Mouse (Mus musculus) forebrain, embryonic 15.5 days (tissue): ENCODE results near the gene Nap1l1. TPM values are rescaled to one million over a fixed set of nuclear protein-coding genes. Genes with fewer than 3 reads are reported as not detected.
"Not testable (repeated sequence)": the region's sequence is repeated elsewhere in the genome, so short reads cannot be mapped to it uniquely, and the experiment has no call there.

Source experiments
- ATAC-seq: fragments of 200-750 bp; cut with Nextera tagmentation; replicated peaks from 2 replicates; pipeline ENCODE4 v1.8.0; 2017; ENCODE audit warnings: mild to moderate bottlenecking, moderate TSS enrichment, moderate library complexity
- H3K27ac ChIP-seq: fragments of 300-500 bp; sonication (generic); replicated peaks from 2 replicates; pipeline ENCODE4 v1.5.1; 2015; ENCODE audit warnings: mild to moderate bottlenecking, inconsistent platforms
- H3K27me3 ChIP-seq: fragments of 300-500 bp; sonication (generic); 2 replicates; pipeline ENCODE4 v1.6.1; 2015; ENCODE audit warnings: inconsistent platforms
- H3K36me3 ChIP-seq: fragments of 300-500 bp; sonication (generic); 2 replicates; pipeline ENCODE4 v1.6.1; 2015; ENCODE audit warnings: mild to moderate bottlenecking, inconsistent platforms
- H3K4me1 ChIP-seq: fragments of 300-500 bp; sonication (generic); 2 replicates; pipeline ENCODE4 v1.6.1; 2015; ENCODE audit warnings: inconsistent platforms
- H3K4me2 ChIP-seq: fragments of 300-500 bp; sonication (generic); replicated peaks from 2 replicates; pipeline ENCODE4 v1.6.1; 2015; ENCODE audit warnings: mild to moderate bottlenecking, inconsistent platforms
- H3K4me3 ChIP-seq: fragments of 300-500 bp; sonication (generic); 2 replicates; pipeline ENCODE4 v1.5.1; 2015; ENCODE audit warnings: mild to moderate bottlenecking, inconsistent platforms
- H3K9ac ChIP-seq: fragments of 300-500 bp; sonication (generic); replicated peaks from 2 replicates; pipeline ENCODE4 v1.6.1; 2015; ENCODE audit warnings: mild to moderate bottlenecking, inconsistent platforms
- H3K9me3 ChIP-seq: fragments of 300-500 bp; sonication (generic); 2 replicates; pipeline ENCODE4 v1.6.1; 2016; ENCODE audit warnings: inconsistent platforms
- WGBS: fragments of 180-500 bp; shearing (Covaris S2); methylation state at CpG from one replicate; pipeline ENCODE4 v1.1.7; 2015; ENCODE audit warnings: mixed read lengths; 5-methylcytosine and 5-hydroxymethylcytosine counted together
- polyA plus RNA-seq: library from polyadenylated mRNA; unstranded; fragments of >200 nt; fragmentation: Nextera tagmentation; extraction: Ambion mirVana; gene quantifications from 2 replicates; pipeline ENCODE4 v1.2.1, GENCODE M21; 2015

Nap1l1 gene
- polyA plus RNA-seq, 1 experiment from 2014 or later, result 219 TPM

GRCm38 (mm10) chr10:111488793-111489192 lies 15.8 kb downstream of the Nap1l1 start:
- peaks cover 63% of the 10 kb centered on the region for H3K36me3 ChIP-seq
- no peaks in the 10 kb centered on the region for H3K4me1 ChIP-seq
- no peak overlapping the region for H3K27ac ChIP-seq
- no peaks in the 10 kb centered on the region for H3K9me3 ChIP-seq
- H3K9ac ChIP-seq, result no peak overlapping the region
- H3K27me3 ChIP-seq, result no peaks in the 10 kb centered on the region
- ATAC-seq, result no peak
- WGBS, result 78% methylated on average over 2 of the region's 2 CpGs
- H3K4me3 ChIP-seq, result no peak overlapping the region
- H3K4me2 ChIP-seq, result no peak overlapping the region

GRCm38 (mm10) chr10:111490079-111490478 lies 17.1 kb downstream of the Nap1l1 start:
- H3K9me3 ChIP-seq, H3K4me2 ChIP-seq, H3K9ac ChIP-seq, ATAC-seq, H3K27ac ChIP-seq, H3K27me3 ChIP-seq, H3K4me3 ChIP-seq, H3K4me1 ChIP-seq: not testable (repeated sequence)
- 86% methylated on average over 4 of the region's 4 CpGs for WGBS
- peaks cover 66% of the 10 kb centered on the region for H3K36me3 ChIP-seq

- Histone ChIP-seq H3K9ac (no peak overlapping the region), H3K4me3 (no peak overlapping the region), H3K27me3 (no peaks in the 10 kb centered on the region), H3K4me2 (no peak overlapping the region), H3K36me3 (peaks cover 60% of the 10 kb centered on the region), H3K9me3 (no peaks in the 10 kb centered on the region), H3K4me1 (no peaks in the 10 kb centered on the region), H3K27ac (no peak overlapping the region)
- WGBS, result 88% methylated on average over 7 of the region's 7 CpGs
- ATAC-seq, result no peak
Observed at GRCm38 (mm10) chr10:111495888-111496287, 22.9 kb downstream of the Nap1l1 start.

DNA sequence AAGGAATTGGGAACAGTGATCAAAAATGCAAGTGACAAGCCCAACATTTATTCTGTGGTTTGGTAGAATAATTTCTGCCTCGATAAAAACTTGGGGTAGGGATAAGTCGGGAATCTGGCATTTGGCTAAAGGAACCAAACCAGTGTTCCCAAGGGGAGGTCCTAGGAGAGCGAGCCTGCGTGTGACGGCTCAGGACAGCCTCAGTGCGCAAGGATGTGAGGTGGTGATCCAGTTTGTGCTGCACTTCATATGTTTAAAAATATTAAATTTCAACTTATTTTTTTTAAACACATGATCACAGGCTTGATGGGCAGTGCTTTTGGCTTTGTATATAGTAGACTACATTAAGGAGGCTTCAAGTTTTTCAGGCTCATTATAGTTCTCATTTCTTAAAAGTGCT lies 26.9 kb downstream of the Nap1l1 start:
- ATAC-seq, result no peak
- Histone ChIP-seq H3K4me1 (no peaks in the 10 kb centered on the region), H3K9me3 (no peaks in the 10 kb centered on the region), H3K9ac (no peak overlapping the region), H3K27me3 (no peaks in the 10 kb centered on the region), H3K36me3 (peaks cover 30% of the 10 kb centered on the region), H3K27ac (no peak overlapping the region), H3K4me2 (no peak overlapping the region), H3K4me3 (no peak overlapping the region)
- WGBS, result 76% methylated on average over 6 of the region's 6 CpGs

- WGBS, result 3% methylated on average over 3 of the region's 3 CpGs
- Histone ChIP-seq H3K9ac (no peak overlapping the region), H3K9me3 (no peaks in the 10 kb centered on the region), H3K27ac (no peak overlapping the region), H3K4me3 (no peak overlapping the region), H3K36me3 (peaks cover 6% of the 10 kb centered on the region; the same call in 1 of the 2 replicates), H3K27me3 (no peaks in the 10 kb centered on the region), H3K4me2 (no peak overlapping the region), H3K4me1 (peaks cover 14% of the 10 kb centered on the region)
- no peak for ATAC-seq
Observed at GRCm38 (mm10) chr10:111503071-111503470, 30.0 kb downstream of the Nap1l1 start.

- 53% methylated on average over 10 of the region's 10 CpGs for WGBS
- no peak for ATAC-seq
- H3K27ac ChIP-seq, result no peak overlapping the region
- H3K27me3 ChIP-seq, result no peaks in the 10 kb centered on the region
- H3K9me3 ChIP-seq, result no peaks in the 10 kb centered on the region
- H3K36me3 ChIP-seq, result 0 out of 2 replicates have a peak, but pooled peaks cover 2% of the 10 kb centered on the region
- H3K4me3 ChIP-seq, result no peak overlapping the region
- peaks cover 19% of the 10 kb centered on the region for H3K4me1 ChIP-seq
- H3K4me2 ChIP-seq, result no peak overlapping the region
- H3K9ac ChIP-seq, result no peak overlapping the region
Observed at GRCm38 (mm10) chr10:111503716-111504115, 30.7 kb downstream of the Nap1l1 start.

- H3K27me3 ChIP-seq, result no peaks in the 10 kb centered on the region
- WGBS, result 72% methylated on average over 1 of the region's 1 CpGs
- no peaks in the 10 kb centered on the region for H3K9me3 ChIP-seq
- no peak overlapping the region for H3K4me3 ChIP-seq
- peaks cover 22% of the 10 kb centered on the region for H3K4me1 ChIP-seq
- H3K27ac ChIP-seq, result no peak overlapping the region
- H3K36me3 ChIP-seq, result 0 out of 2 replicates have a peak, but pooled peaks cover 2% of the 10 kb centered on the region
- no peak for ATAC-seq
- H3K9ac ChIP-seq, result no peak overlapping the region
- H3K4me2 ChIP-seq, result no peak overlapping the region
Observed at GRCm38 (mm10) chr10:111504606-111505005, 31.6 kb downstream of the Nap1l1 start.

GRCm38 (mm10) chr10:111505406-111505805 lies 32.4 kb downstream of the Nap1l1 start:
- Histone ChIP-seq H3K9me3 (no peaks in the 10 kb centered on the region), H3K27ac (no peak overlapping the region), H3K4me2 (no peak overlapping the region), H3K4me3 (no peak overlapping the region; the same call in 1 of the 2 replicates), H3K4me1 (peaks cover 22% of the 10 kb centered on the region), H3K36me3 (0 out of 2 replicates have a peak, but pooled peaks cover 2% of the 10 kb centered on the region), H3K9ac (no peak overlapping the region), H3K27me3 (no peaks in the 10 kb centered on the region)
- 48% methylated on average over 7 of the region's 7 CpGs for WGBS
- no peak for ATAC-seq

- peak; percentile 92 for ATAC-seq
- Histone ChIP-seq H3K4me1 (peaks cover 22% of the 10 kb centered on the region), H3K4me3 (peak within 1 kb of the TSS; percentile 93), H3K4me2 (peak within 1 kb of the TSS; percentile 75), H3K36me3 (no peaks in the 10 kb centered on the region), H3K27me3 (no peaks in the 10 kb centered on the region), H3K27ac (peak within 1 kb of the TSS; percentile 96), H3K9ac (peak within 1 kb of the TSS; percentile 85), H3K9me3 (no peaks in the 10 kb centered on the region)
- WGBS, result under 1% methylated on average over 68 of the region's 94 CpGs
Observed at GRCm38 (mm10) chr10:111506101-111506925, 33.3 kb downstream of the Nap1l1 start, which contains the start of gene Phlda1. Gene Phlda1 (plus strand): TSS chr10:111506286.

- WGBS, result under 1% methylated on average over 23 of the region's 23 CpGs
Observed at GRCm38 (mm10) chr10:111506926-111507459, 34.0 kb downstream of the Nap1l1 start.

DNA sequence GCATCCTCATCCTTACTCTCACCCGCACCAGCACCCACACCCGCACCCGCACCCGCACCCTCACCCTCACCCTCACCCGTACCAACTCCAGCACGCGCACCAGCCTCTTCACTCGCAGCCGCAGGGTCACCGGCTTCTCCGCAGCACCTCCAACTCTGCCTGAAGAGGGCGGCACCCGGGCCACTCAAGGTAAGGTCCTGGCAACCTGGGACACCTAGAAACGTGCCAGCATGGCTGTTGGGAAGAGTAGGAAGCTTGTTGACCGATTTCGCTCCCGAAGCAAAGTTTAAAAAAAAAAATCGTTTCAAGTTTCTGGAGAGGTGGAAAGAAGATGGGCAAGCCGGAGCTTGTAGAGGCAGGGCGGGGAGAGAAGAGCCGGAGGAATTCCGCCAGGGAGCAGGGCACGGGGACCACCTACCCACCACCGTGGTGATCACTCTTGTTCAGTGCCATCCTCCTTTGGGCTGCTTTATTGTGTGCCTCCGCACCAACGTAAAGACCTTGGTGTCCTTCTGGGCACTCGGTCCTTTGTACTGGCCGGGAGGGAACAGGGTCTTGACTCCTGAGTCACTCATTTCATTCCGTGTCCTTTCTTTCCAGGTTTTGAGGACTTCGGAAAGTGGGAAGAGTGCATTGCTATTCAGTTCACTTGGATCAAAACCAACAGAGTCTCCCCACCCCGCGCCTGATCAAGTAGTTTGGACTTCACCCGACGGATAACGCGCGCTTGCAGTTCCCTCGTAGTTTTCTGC lies 34.6 kb downstream of the Nap1l1 start:
- no peaks in the 10 kb centered on the region for H3K27me3 ChIP-seq
- peak overlapping the region; percentile 93 for H3K4me3 ChIP-seq
- no peaks in the 10 kb centered on the region for H3K9me3 ChIP-seq
- peaks cover 22% of the 10 kb centered on the region for H3K4me1 ChIP-seq
- H3K9ac ChIP-seq, result peak overlapping the region; percentile 85
- H3K27ac ChIP-seq, result peak overlapping the region; percentile 96
- peak overlapping the region; percentile 75 for H3K4me2 ChIP-seq
- H3K36me3 ChIP-seq, result no peaks in the 10 kb centered on the region
- under 1% methylated on average over 38 of the region's 38 CpGs for WGBS
- ATAC-seq, result peak; percentile 37; the same call in 1 of the 2 replicates

More at GRCm38 (mm10) chr10:111506926-111507459, 34.0 kb downstream of the Nap1l1 start:
- ATAC-seq, result peak; percentile 49
- Histone ChIP-seq H3K9ac (peak overlapping the region; percentile 85), H3K27ac (peak overlapping the region; percentile 96), H3K4me2 (peak overlapping the region; percentile 75), H3K36me3 (no peaks in the 10 kb centered on the region), H3K27me3 (no peaks in the 10 kb centered on the region), H3K9me3 (no peaks in the 10 kb centered on the region), H3K4me1 (peaks cover 22% of the 10 kb centered on the region), H3K4me3 (peak overlapping the region; percentile 93)
